Mouse (Mus musculus): ENCODE measurements at regions not wholly inside any gene's neighbourhood (a gene's known extent, or its start where the extent isn't known, plus 50 kb on each side); places are given as distances from the start of the nearest gene placed in this dataset.
A peak's percentile ranks its signal among the peaks of the same experiment; 100 is the strongest.

DNA sequence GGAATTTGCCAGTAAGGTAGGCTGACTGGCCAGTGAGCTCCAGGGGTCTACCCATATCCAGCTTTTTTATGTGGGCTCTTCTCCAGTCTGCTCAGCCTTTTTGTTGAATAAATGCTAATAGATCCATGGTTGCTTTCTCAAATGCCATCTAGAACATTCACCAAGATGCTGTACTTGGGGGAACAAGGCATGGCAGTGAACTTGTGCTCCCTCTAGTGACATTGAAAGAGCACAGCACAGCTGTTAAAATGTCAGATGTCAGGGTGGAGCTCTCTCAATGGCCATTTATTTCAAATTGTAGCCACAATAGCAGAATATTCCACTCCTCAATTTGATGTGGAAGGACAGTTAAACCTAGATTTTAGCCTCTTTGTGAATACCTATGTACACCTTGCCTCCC is 86.3 kb downstream of the Kcnk1 start:
- no peak for TF ChIP-seq CTCF (IDR thresholded peaks at IDR 0.05; ENCODE audit: extremely low read depth, insufficient read length, insufficient replicate concordance, low read depth, low read length)
- no peak for TF ChIP-seq POLR2A (IDR thresholded peaks at IDR 0.05; ENCODE audit: low read depth, low read length)
- no peak overlapping the region for H3K4me3 ChIP-seq (ENCODE audit: low read depth, low read length)
- H3K36me3 ChIP-seq (ENCODE audit: control insufficient read depth, insufficient read depth, low read length), result no peaks in the 10 kb centered on the region
- H3K27ac ChIP-seq (ENCODE audit: insufficient read depth, low read depth, low read length), result no peak overlapping the region
- H3K4me1 ChIP-seq (ENCODE audit: control insufficient read depth, insufficient read depth, insufficient read length, low read length), result no peaks in the 10 kb centered on the region
- H3K27me3 ChIP-seq (ENCODE audit: control insufficient read depth, insufficient read depth, low read length), result no peaks in the 10 kb centered on the region

- 46% methylated on average over 1 of the region's 1 CpGs for WGBS
- TF ChIP-seq POLR2A (IDR thresholded peaks at IDR 0.05; ENCODE audit: low read depth, low read length) (no peak), CTCF (IDR thresholded peaks at IDR 0.05; ENCODE audit: extremely low read depth, insufficient read length, insufficient replicate concordance, low read depth, low read length) (no peak)
- no peaks in the 10 kb centered on the region for H3K27me3 ChIP-seq (ENCODE audit: control insufficient read depth, insufficient read depth, low read length)
- no peaks in the 10 kb centered on the region for H3K4me1 ChIP-seq (ENCODE audit: control insufficient read depth, insufficient read depth, insufficient read length, low read length)
- no peak overlapping the region for H3K27ac ChIP-seq (ENCODE audit: insufficient read depth, low read depth, low read length)
- H3K36me3 ChIP-seq (ENCODE audit: control insufficient read depth, insufficient read depth, low read length), result no peaks in the 10 kb centered on the region
- H3K4me3 ChIP-seq (ENCODE audit: low read depth, low read length), result no peak overlapping the region
Observed at GRCm38 (mm10) chr8:126082827-126083226, 87.9 kb downstream of the Kcnk1 start.

DNA sequence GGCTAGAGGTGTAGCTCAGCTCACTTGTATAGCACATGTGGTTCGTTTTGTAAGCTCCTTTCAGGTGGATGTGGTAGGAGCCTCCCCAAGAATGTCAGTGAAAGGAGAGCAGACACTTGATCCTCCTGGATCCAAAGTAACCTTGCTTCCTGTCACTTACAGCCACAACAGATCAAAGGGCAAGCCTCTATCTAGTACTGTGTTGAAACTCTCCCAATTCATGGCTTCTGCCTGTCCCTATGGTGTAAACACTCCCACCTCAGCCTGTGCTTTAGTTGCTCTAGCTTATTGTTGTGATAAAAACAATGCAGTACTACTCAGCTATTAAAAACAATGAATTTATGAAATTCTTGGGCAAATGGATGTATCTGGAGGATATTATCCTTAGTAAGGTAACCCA is 95.8 kb downstream of the Kcnk1 start:
- H3K27me3 ChIP-seq (ENCODE audit: control insufficient read depth, insufficient read depth, low read length), result no peaks in the 10 kb centered on the region
- H3K27ac ChIP-seq (ENCODE audit: insufficient read depth, low read depth, low read length), result peak overlapping the region; percentile 50
- H3K4me3 ChIP-seq (ENCODE audit: low read depth, low read length), result no peak overlapping the region
- H3K4me1 ChIP-seq (ENCODE audit: control insufficient read depth, insufficient read depth, insufficient read length, low read length), result peaks cover 3% of the 10 kb centered on the region; the same call in 1 of the 2 replicates
- TF ChIP-seq CTCF (IDR thresholded peaks at IDR 0.05; ENCODE audit: extremely low read depth, insufficient read length, insufficient replicate concordance, low read depth, low read length) (no peak), POLR2A (IDR thresholded peaks at IDR 0.05; ENCODE audit: low read depth, low read length) (no peak)
- H3K36me3 ChIP-seq (ENCODE audit: control insufficient read depth, insufficient read depth, low read length), result no peaks in the 10 kb centered on the region
- WGBS, result 33% methylated on average over 1 of the region's 1 CpGs

DNA sequence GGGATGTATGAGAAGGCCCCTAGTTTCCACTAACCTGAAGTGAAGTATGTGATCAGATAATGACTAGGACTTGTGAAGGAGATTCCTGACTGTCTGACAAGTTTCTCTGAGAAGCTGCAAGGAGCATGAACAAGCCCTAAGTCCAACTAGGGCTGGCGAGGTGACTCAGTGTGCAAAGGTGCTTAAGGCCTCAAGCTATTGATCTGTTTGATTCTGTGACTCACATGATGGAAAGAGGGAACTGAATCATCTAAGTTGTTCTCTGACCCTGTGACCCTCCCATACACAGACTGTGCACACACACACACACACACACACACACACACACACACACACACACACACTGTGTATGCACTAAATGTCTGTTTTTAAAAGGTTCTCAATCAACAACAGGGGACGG is 99.0 kb downstream of the Kcnk1 start:
- no peak overlapping the region for H3K4me3 ChIP-seq (ENCODE audit: low read depth, low read length)
- H3K4me1 ChIP-seq (ENCODE audit: control insufficient read depth, insufficient read depth, insufficient read length, low read length), result peaks cover 3% of the 10 kb centered on the region; the same call in 1 of the 2 replicates
- TF ChIP-seq POLR2A (IDR thresholded peaks at IDR 0.05; ENCODE audit: low read depth, low read length) (no peak), CTCF (IDR thresholded peaks at IDR 0.05; ENCODE audit: extremely low read depth, insufficient read length, insufficient replicate concordance, low read depth, low read length) (no peak)
- 25% methylated on average over 2 of the region's 2 CpGs for WGBS
- no peak overlapping the region for H3K27ac ChIP-seq (ENCODE audit: insufficient read depth, low read depth, low read length)
- no peaks in the 10 kb centered on the region for H3K27me3 ChIP-seq (ENCODE audit: control insufficient read depth, insufficient read depth, low read length)
- H3K36me3 ChIP-seq (ENCODE audit: control insufficient read depth, insufficient read depth, low read length), result no peaks in the 10 kb centered on the region

- WGBS, result 69% methylated on average over 6 of the region's 6 CpGs
- no peak overlapping the region for H3K27ac ChIP-seq (ENCODE audit: insufficient read depth, low read depth, low read length)
- TF ChIP-seq CTCF (IDR thresholded peaks at IDR 0.05; ENCODE audit: extremely low read depth, insufficient read length, insufficient replicate concordance, low read depth, low read length), result no peak
- no peak for TF ChIP-seq POLR2A (IDR thresholded peaks at IDR 0.05; ENCODE audit: low read depth, low read length)
- no peaks in the 10 kb centered on the region for H3K36me3 ChIP-seq (ENCODE audit: control insufficient read depth, insufficient read depth, low read length)
- peaks cover 3% of the 10 kb centered on the region; the same call in 1 of the 2 replicates for H3K4me1 ChIP-seq (ENCODE audit: control insufficient read depth, insufficient read depth, insufficient read length, low read length)
- no peak overlapping the region for H3K4me3 ChIP-seq (ENCODE audit: low read depth, low read length)
- no peaks in the 10 kb centered on the region for H3K27me3 ChIP-seq (ENCODE audit: control insufficient read depth, insufficient read depth, low read length)
Observed at GRCm38 (mm10) chr8:126096056-126096455, 101.1 kb downstream of the Kcnk1 start.

DNA sequence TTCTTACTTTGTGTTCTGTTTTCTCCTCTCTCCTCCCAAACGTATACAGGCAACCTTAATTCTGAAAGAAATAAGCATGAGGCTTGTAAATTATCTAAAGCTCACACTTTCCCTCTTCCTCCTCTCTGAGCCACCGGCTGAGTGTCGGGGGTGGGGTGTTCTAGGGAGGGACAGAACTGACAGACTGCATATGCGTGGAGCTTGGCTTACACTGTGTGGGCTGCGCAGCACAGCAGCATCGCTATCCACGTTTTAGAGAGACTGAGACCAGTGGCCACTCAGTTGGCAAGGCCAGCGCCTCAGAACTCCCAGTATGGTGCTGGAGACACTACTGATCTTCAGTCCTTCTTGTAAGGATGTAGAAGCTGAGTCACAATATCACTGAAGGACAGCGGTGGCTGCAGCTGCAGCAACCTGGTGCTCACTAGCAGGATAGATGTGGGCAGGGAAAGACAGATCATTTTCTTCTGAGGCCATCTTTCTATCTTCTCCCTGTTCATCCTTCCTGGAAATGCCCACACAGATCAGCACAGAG is 101.7 kb downstream of the Kcnk1 start:
- no peak overlapping the region for H3K27ac ChIP-seq (ENCODE audit: insufficient read depth, low read depth, low read length)
- no peaks in the 10 kb centered on the region for H3K36me3 ChIP-seq (ENCODE audit: control insufficient read depth, insufficient read depth, low read length)
- peaks cover 3% of the 10 kb centered on the region; the same call in 1 of the 2 replicates for H3K4me1 ChIP-seq (ENCODE audit: control insufficient read depth, insufficient read depth, insufficient read length, low read length)
- 57% methylated on average over 9 of the region's 9 CpGs for WGBS
- no peak overlapping the region for H3K4me3 ChIP-seq (ENCODE audit: low read depth, low read length)
- no peak for TF ChIP-seq CTCF (IDR thresholded peaks at IDR 0.05; ENCODE audit: extremely low read depth, insufficient read length, insufficient replicate concordance, low read depth, low read length)
- TF ChIP-seq POLR2A (IDR thresholded peaks at IDR 0.05; ENCODE audit: low read depth, low read length), result no peak
- H3K27me3 ChIP-seq (ENCODE audit: control insufficient read depth, insufficient read depth, low read length), result no peaks in the 10 kb centered on the region

DNA sequence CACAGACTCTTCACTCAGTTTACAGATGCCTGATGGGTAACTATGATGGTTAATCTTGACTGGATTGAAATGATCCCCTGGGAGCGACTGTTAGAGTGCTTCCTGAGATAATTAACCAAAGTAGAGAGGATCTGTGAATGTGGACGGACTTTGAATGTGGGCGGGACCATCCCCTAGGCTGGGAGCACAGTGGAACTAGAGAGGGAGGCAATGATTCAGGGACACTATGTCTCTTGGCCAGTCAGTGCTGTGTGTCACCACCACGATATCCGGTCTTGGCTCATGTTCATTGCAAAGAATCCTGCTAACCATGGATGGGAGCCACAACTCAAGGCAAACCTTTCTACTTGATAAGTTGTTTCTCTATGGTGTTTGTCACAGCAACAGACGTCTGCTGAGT is 103.9 kb downstream of the Kcnk1 start:
- H3K4me3 ChIP-seq (ENCODE audit: low read depth, low read length), result no peak overlapping the region
- no peaks in the 10 kb centered on the region for H3K27me3 ChIP-seq (ENCODE audit: control insufficient read depth, insufficient read depth, low read length)
- no peak for TF ChIP-seq POLR2A (IDR thresholded peaks at IDR 0.05; ENCODE audit: low read depth, low read length)
- no peak for TF ChIP-seq CTCF (IDR thresholded peaks at IDR 0.05; ENCODE audit: extremely low read depth, insufficient read length, insufficient replicate concordance, low read depth, low read length)
- 63% methylated on average over 6 of the region's 6 CpGs for WGBS
- H3K27ac ChIP-seq (ENCODE audit: insufficient read depth, low read depth, low read length), result no peak overlapping the region
- H3K4me1 ChIP-seq (ENCODE audit: control insufficient read depth, insufficient read depth, insufficient read length, low read length), result no peaks in the 10 kb centered on the region; the same call in 1 of the 2 replicates
- H3K36me3 ChIP-seq (ENCODE audit: control insufficient read depth, insufficient read depth, low read length), result no peaks in the 10 kb centered on the region
